Mouse (Mus musculus) frontal cortex, postnatal 25 days (tissue): ENCODE results near the gene Krt7.

ENCODE experiments used
- DNase-seq, 2 experiments: peaks; one replicate each; pipeline ENCODE4 v3.0.0; 2022; ENCODE audit warnings: low spot score in 2 of 2

Krt7 gene

GRCm38 (mm10) chr15:101410775-101411174 lies at the start of gene Krt7:
Krt7 (plus strand) TSS chr15:101411043.
- DNase-seq, result no peak

- DNase-seq, result no peak
These were observed 48.3 kb upstream of the Krt7 start for GRCm38 (mm10) chr15:101362393-101363010.

- DNase-seq, result no peak
These were observed 46.9 kb upstream of the Krt7 start for GRCm38 (mm10) chr15:101363933-101364332.

- no peak for DNase-seq
These were observed 46.4 kb upstream of the Krt7 start for GRCm38 (mm10) chr15:101364425-101364824.

- DNase-seq, result no peak
These were observed 45.8 kb upstream of the Krt7 start for GRCm38 (mm10) chr15:101364891-101365671.

GRCm38 (mm10) chr15:101365721-101366120 lies 45.1 kb upstream of the Krt7 start:
- no peak for DNase-seq

GRCm38 (mm10) chr15:101366482-101366881 lies 44.4 kb upstream of the Krt7 start:
- DNase-seq, result no peak

GRCm38 (mm10) chr15:101366926-101367325 lies 43.9 kb upstream of the Krt7 start:
- no peak for DNase-seq

- DNase-seq, result no peak
These were observed 43.3 kb upstream of the Krt7 start for GRCm38 (mm10) chr15:101367497-101367896.

- no peak for DNase-seq
These were observed 42.8 kb upstream of the Krt7 start for GRCm38 (mm10) chr15:101368015-101368414.

GRCm38 (mm10) chr15:101368502-101369381 lies 42.1 kb upstream of the Krt7 start:
- no peak for DNase-seq

- no peak for DNase-seq
These were observed 41.3 kb upstream of the Krt7 start for GRCm38 (mm10) chr15:101369382-101370100.

GRCm38 (mm10) chr15:101370101-101370911 lies 40.5 kb upstream of the Krt7 start, which contains the start of gene Krt80:
Krt80 (minus strand) TSS chr15:101370162.
- DNase-seq, result no peak

GRCm38 (mm10) chr15:101371141-101371985 lies 39.5 kb upstream of the Krt7 start:
- no peak for DNase-seq

- no peak for DNase-seq
These were observed 38.5 kb upstream of the Krt7 start for GRCm38 (mm10) chr15:101372131-101372977.

GRCm38 (mm10) chr15:101373286-101373898 lies 37.5 kb upstream of the Krt7 start:
- DNase-seq, result no peak

- no peak for DNase-seq
These were observed 36.0 kb upstream of the Krt7 start for GRCm38 (mm10) chr15:101374879-101375278.
